Mouse (Mus musculus): ENCODE results near the gene Ap3d1. TPM values are rescaled to one million over a fixed set of nuclear protein-coding genes. Genes with fewer than 3 reads are reported as not detected.

The Ap3d1 gene
- total RNA-seq, 2 experiments from 2014 or later, result 37.8 to 54.1 TPM

DNA sequence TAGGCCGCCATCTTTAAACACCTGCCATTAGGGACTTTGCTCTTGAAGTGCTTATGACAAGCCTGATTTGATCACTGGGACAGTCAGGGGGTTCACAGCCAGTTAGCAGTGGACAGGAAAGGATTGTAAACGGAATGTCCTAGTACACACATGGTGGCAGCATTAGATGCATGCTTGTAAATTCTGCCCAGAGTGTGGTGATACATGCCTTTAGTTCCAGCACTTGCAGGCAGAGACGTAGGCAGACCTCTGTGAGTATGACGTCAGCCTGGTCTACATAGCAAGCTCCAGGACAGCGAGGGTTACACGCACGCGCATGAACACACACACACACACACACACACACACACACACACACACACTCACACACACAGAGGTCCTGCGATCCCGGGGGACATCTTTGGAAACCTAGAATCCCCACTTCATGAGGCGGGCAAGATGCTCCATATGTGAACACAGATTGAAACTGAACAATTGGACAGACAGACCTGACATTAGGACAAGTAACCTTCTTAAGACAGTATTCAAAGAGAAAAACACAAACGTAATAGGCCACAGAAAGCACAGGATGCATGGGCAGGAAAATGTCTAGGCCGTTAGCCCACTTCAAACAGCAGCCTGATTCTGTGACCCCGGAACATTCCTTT, 83.7 kb downstream of the Ap3d1 start:
- ATAC-seq (replicated peaks; ENCODE audit: low FRiP score, low TSS enrichment, poor library complexity, severe bottlenecking), result no peak

Other genes with a start within 250 kb of the Ap3d1 start
- not detected in 2 replicates for gene Onecut3, start 247.4 kb downstream of the Ap3d1 start, total RNA-seq (2014; fragmentation: Nextera tagmentation)
- not detected in 2 replicates for gene Onecut3, start 247.4 kb downstream of the Ap3d1 start, total RNA-seq (2017)
- gene Atp8b3, start 203.1 kb downstream of the Ap3d1 start, total RNA-seq (2014; fragmentation: Nextera tagmentation), result not detected in 2 replicates
- gene Atp8b3, start 203.1 kb downstream of the Ap3d1 start, total RNA-seq (2017), result not detected in 2 replicates
- 52.1 and 57.1 TPM in 2 replicates for gene Rexo1, start 180.7 kb downstream of the Ap3d1 start, total RNA-seq (2014; fragmentation: Nextera tagmentation)
- 9.8 and 15.3 TPM in 2 replicates for gene Rexo1, start 180.7 kb downstream of the Ap3d1 start, total RNA-seq (2017)
- 21.0 and 24.9 TPM in 2 replicates for gene Klf16, start 164.9 kb downstream of the Ap3d1 start, total RNA-seq (2014; fragmentation: Nextera tagmentation)
- 7.2 and 14.6 TPM in 2 replicates for gene Klf16, start 164.9 kb downstream of the Ap3d1 start, total RNA-seq (2017)
- gene Abhd17a, start 151.9 kb downstream of the Ap3d1 start, total RNA-seq (2014; fragmentation: Nextera tagmentation), result 55.0 and 63.1 TPM in 2 replicates
- 13.7 and 19.4 TPM in 2 replicates for gene Abhd17a, start 151.9 kb downstream of the Ap3d1 start, total RNA-seq (2017)
- 56.1 and 71.8 TPM in 2 replicates for gene Scamp4, start 139.4 kb downstream of the Ap3d1 start, total RNA-seq (2014; fragmentation: Nextera tagmentation)
- 12.7 and 23.3 TPM in 2 replicates for gene Scamp4, start 139.4 kb downstream of the Ap3d1 start, total RNA-seq (2017)
- gene Adat3, start 139.4 kb downstream of the Ap3d1 start, total RNA-seq (2014; fragmentation: Nextera tagmentation), result 2.7 and 9.1 TPM in 2 replicates
- gene Adat3, start 139.4 kb downstream of the Ap3d1 start, total RNA-seq (2017), result 11.0 TPM in 1 of 2 replicates, not detected in the other
- 0.68 and 1.6 TPM in 2 replicates for gene Gm49322, start 136.2 kb downstream of the Ap3d1 start, total RNA-seq (2014; fragmentation: Nextera tagmentation)
- gene Gm49322, start 136.2 kb downstream of the Ap3d1 start, total RNA-seq (2017), result 0.08 and 0.42 TPM in 2 replicates
- 70.2 and 93.3 TPM in 2 replicates for gene Csnk1g2, start 119.4 kb downstream of the Ap3d1 start, total RNA-seq (2014; fragmentation: Nextera tagmentation)
- 117 and 120 TPM in 2 replicates for gene Csnk1g2, start 119.4 kb downstream of the Ap3d1 start, total RNA-seq (2017)
- 27.4 and 32.0 TPM in 2 replicates for gene Btbd2, start 85.2 kb downstream of the Ap3d1 start, total RNA-seq (2014; fragmentation: Nextera tagmentation)
- 11.8 and 14.8 TPM in 2 replicates for gene Btbd2, start 85.2 kb downstream of the Ap3d1 start, total RNA-seq (2017)
- 149 and 158 TPM in 2 replicates for gene Mknk2, start 64.2 kb downstream of the Ap3d1 start, total RNA-seq (2014; fragmentation: Nextera tagmentation)
- 78.4 and 117 TPM in 2 replicates for gene Mknk2, start 64.2 kb downstream of the Ap3d1 start, total RNA-seq (2017)
- 22.8 and 29.1 TPM in 2 replicates for gene Mob3a, start 40.3 kb downstream of the Ap3d1 start, total RNA-seq (2014; fragmentation: Nextera tagmentation)
- gene Mob3a, start 40.3 kb downstream of the Ap3d1 start, total RNA-seq (2017), result 30.5 and 38.6 TPM in 2 replicates
- gene Izumo4, start 40.1 kb downstream of the Ap3d1 start, total RNA-seq (2014; fragmentation: Nextera tagmentation), result 22.8 and 26.4 TPM in 2 replicates
- gene Izumo4, start 40.1 kb downstream of the Ap3d1 start, total RNA-seq (2017), result 3.0 and 4.5 TPM in 2 replicates
- gene Dot1l, start 12.9 kb upstream of the Ap3d1 start, total RNA-seq (2014; fragmentation: Nextera tagmentation), result 67.0 and 83.2 TPM in 2 replicates
- gene Dot1l, start 12.9 kb upstream of the Ap3d1 start, total RNA-seq (2017), result 9.9 and 14.0 TPM in 2 replicates
- 97.7 and 118 TPM in 2 replicates for gene Sf3a2, start 55.9 kb upstream of the Ap3d1 start, total RNA-seq (2014; fragmentation: Nextera tagmentation)
- 24.1 and 27.1 TPM in 2 replicates for gene Sf3a2, start 55.9 kb upstream of the Ap3d1 start, total RNA-seq (2017)
- gene Plekhj1, start 56.4 kb upstream of the Ap3d1 start, total RNA-seq (2014; fragmentation: Nextera tagmentation), result 114 and 155 TPM in 2 replicates
- 41.1 and 51.5 TPM in 2 replicates for gene Plekhj1, start 56.4 kb upstream of the Ap3d1 start, total RNA-seq (2017)
- 0.59 TPM in 1 of 2 replicates, not detected in the other for gene Amh, start 63.0 kb upstream of the Ap3d1 start, total RNA-seq (2014; fragmentation: Nextera tagmentation)
- gene Amh, start 63.0 kb upstream of the Ap3d1 start, total RNA-seq (2017), result not detected in 2 replicates
- gene Jsrp1, start 71.2 kb upstream of the Ap3d1 start, total RNA-seq (2014; fragmentation: Nextera tagmentation), result not detected in 2 replicates
- gene Jsrp1, start 71.2 kb upstream of the Ap3d1 start, total RNA-seq (2017), result not detected in 2 replicates
- gene Oaz1, start 84.4 kb upstream of the Ap3d1 start, total RNA-seq (2014; fragmentation: Nextera tagmentation), result 1,436 and 1,526 TPM in 2 replicates
- gene Oaz1, start 84.4 kb upstream of the Ap3d1 start, total RNA-seq (2017), result 220 and 353 TPM in 2 replicates
- gene Lingo3, start 101.8 kb upstream of the Ap3d1 start, total RNA-seq (2014; fragmentation: Nextera tagmentation), result 1.6 TPM in 1 of 2 replicates, not detected in the other
- gene Lingo3, start 101.8 kb upstream of the Ap3d1 start, total RNA-seq (2017), result not detected in 2 replicates
- 291 and 326 TPM in 2 replicates for gene Lsm7, start 112.9 kb upstream of the Ap3d1 start, total RNA-seq (2014; fragmentation: Nextera tagmentation)
- gene Lsm7, start 112.9 kb upstream of the Ap3d1 start, total RNA-seq (2017), result 401 and 445 TPM in 2 replicates
- 116 and 117 TPM in 2 replicates for gene Sppl2b, start 113.0 kb upstream of the Ap3d1 start, total RNA-seq (2014; fragmentation: Nextera tagmentation)
- gene Sppl2b, start 113.0 kb upstream of the Ap3d1 start, total RNA-seq (2017), result 45.6 and 65.4 TPM in 2 replicates
- gene Tmprss9, start 129.6 kb upstream of the Ap3d1 start, total RNA-seq (2014; fragmentation: Nextera tagmentation), result 0.22 TPM in 1 of 2 replicates, not detected in the other
- not detected in 2 replicates for gene Tmprss9, start 129.6 kb upstream of the Ap3d1 start, total RNA-seq (2017)
- 206 and 233 TPM in 2 replicates for gene Timm13, start 158.7 kb upstream of the Ap3d1 start, total RNA-seq (2014; fragmentation: Nextera tagmentation)
- gene Timm13, start 158.7 kb upstream of the Ap3d1 start, total RNA-seq (2017), result 27.7 and 49.2 TPM in 2 replicates
- 14.9 and 24.4 TPM in 2 replicates for gene Lmnb2, start 176.0 kb upstream of the Ap3d1 start, total RNA-seq (2014; fragmentation: Nextera tagmentation)
- gene Lmnb2, start 176.0 kb upstream of the Ap3d1 start, total RNA-seq (2017), result 24.0 and 29.0 TPM in 2 replicates
- gene Gadd45b, start 187.8 kb upstream of the Ap3d1 start, total RNA-seq (2014; fragmentation: Nextera tagmentation), result not detected in 2 replicates
- 7.5 and 8.7 TPM in 2 replicates for gene Gadd45b, start 187.8 kb upstream of the Ap3d1 start, total RNA-seq (2017)

Measured in megakaryocyte-erythroid progenitor cell, adult 5-6 weeks (primary cell).